In the genomic region with DNA sequence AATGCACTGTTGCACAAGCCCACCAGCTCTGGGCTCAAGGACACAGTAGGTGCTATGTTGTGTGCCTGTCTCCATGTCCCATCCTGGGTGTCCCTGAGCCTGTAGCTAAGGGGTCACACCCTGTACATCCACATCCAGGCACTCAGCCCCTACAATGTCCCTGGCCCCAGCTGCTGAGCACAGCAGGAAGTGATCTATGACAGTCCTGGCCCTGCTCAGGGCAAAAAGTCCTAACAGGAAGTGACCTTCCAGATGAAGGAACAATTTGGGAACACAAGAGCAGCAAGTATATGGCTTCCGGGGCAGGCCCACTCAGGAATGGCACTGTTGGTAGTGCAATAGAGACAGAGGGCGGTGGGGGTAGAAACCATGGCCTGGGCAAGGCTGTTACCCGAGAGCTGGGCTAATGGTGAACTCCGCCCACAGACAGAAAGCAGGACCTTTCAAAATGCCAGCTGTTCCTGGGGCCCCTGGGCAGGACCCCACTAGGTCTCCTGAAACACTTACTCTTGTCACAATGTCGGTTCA, we compare ENCODE assay signal across 34 mouse cellular contexts. TPM values are rescaled to one million over a fixed set of nuclear protein-coding genes. Genes with fewer than 3 reads are reported as not detected.
DNase-seq lines count a peak whose midpoint lies in the region; ATAC-seq and TF ChIP-seq lines count a peak whose summit lies in the region.
"Had no signal": no experiment of that assay in that cellular context is flagged by ENCODE, and none has a peak within 500 bp of the region (broad histone marks: within the 10 kb centered on the region; RNA-seq: fewer than 3 reads in every experiment).

No protein-coding gene starts in this region.

- ATAC-seq in megakaryocyte, adult 5-6 weeks (ENCODE audit: poor library complexity, severe bottlenecking): no peak
- ATAC-seq in granulocyte monocyte progenitor cell, adult 5-6 weeks (replicated peaks; ENCODE audit: poor library complexity, severe bottlenecking): 0 out of 2 replicates have a peak, but pooled peaks have one; percentile 3
- ATAC-seq: forebrain, embryonic 16.5 days; hindbrain, postnatal 0 days; intestine, embryonic 15.5 days; midbrain, embryonic 13.5 days had no signal

- no peak for TF ChIP-seq POLR2A in kidney, adult 2 months (IDR thresholded peaks at IDR 0.05; ENCODE audit: low read depth, low read length)
- TF ChIP-seq POLR2A in bone marrow macrophage, adult 2 months (IDR thresholded peaks at IDR 0.05; ENCODE audit: borderline replicate concordance, low read depth, low read length): no peak

- intact Hi-C loops in left cerebral cortex, postnatal 36 days (cut with DNase I): no loop called here

- WGBS in kidney, adult 2 months: 74% methylated on average over 5 of the region's 5 CpGs

- peak; percentile 25 for DNase-seq in kidney, adult 2 months
- no peak for DNase-seq in kidney, adult 9 months
- DNase-seq in left cerebral cortex, postnatal 36 days (ENCODE audit: low spot score in 2 of 2): no peak
- DNase-seq: B cell, adult 2 months; cerebellum, adult 9-10 months; embryo, embryonic 11 days; gastrocnemius, adult 2 months; gastrocnemius, postnatal 36 days; heart, postnatal 36 days; kidney, adult 8-10 months; liver, embryonic 13.5 days; lung, embryonic 14.5 days; lung, postnatal 36 days; right cerebral cortex, postnatal 14 days; thymus, adult 2 months had no signal

- no peaks in the 10 kb centered on the region for H3K36me3 ChIP-seq in kidney, adult 2 months (ENCODE audit: control insufficient read depth, insufficient read depth, low read length)
- H3K36me3 ChIP-seq in megakaryocyte, embryonic 14.5 days (replicated peaks; ENCODE audit: low read length): peaks cover 93% of the 10 kb centered on the region

- H3K27me3 ChIP-seq in kidney, adult 2 months (replicated peaks; ENCODE audit: control insufficient read depth, insufficient read depth, low read length): no peaks in the 10 kb centered on the region
- no peaks in the 10 kb centered on the region for H3K27me3 ChIP-seq in megakaryocyte, embryonic 14.5 days (replicated peaks)
- H3K27me3 ChIP-seq: embryonic facial prominence, embryonic 12.5 days; hindbrain, embryonic 12.5 days; intestine, embryonic 15.5 days; limb, embryonic 13.5 days; liver, embryonic 13.5 days; midbrain, embryonic 13.5 days; stomach, embryonic 15.5 days had no signal

- no peak overlapping the region for H3K27ac ChIP-seq in kidney, adult 2 months (ENCODE audit: insufficient read depth, low read depth, low read length)
- peak overlapping the region; percentile 2; the same call in 1 of the 2 replicates for H3K27ac ChIP-seq in bone marrow macrophage, adult 2 months (ENCODE audit: insufficient read depth, low read depth, low read length)
- H3K27ac ChIP-seq: embryonic facial prominence, embryonic 12.5 days; gastrocnemius, adult 2 months; hindbrain, embryonic 12.5 days; hindbrain, postnatal 0 days; intestine, embryonic 15.5 days; limb, embryonic 13.5 days; liver, embryonic 13.5 days; midbrain, embryonic 13.5 days; stomach, embryonic 15.5 days had no signal

- no peaks in the 10 kb centered on the region for H3K9me3 ChIP-seq in megakaryocyte, embryonic 14.5 days
- H3K9me3 ChIP-seq: embryonic facial prominence, embryonic 12.5 days; hindbrain, embryonic 12.5 days; intestine, embryonic 15.5 days; limb, embryonic 13.5 days; liver, embryonic 13.5 days; midbrain, embryonic 13.5 days; stomach, embryonic 15.5 days had no signal

- TF ChIP-seq CTCF in kidney, adult 2 months (conservative IDR thresholded peaks at IDR 0.05; ENCODE audit: insufficient read depth, insufficient read length, low read depth, low read length): no peak
- TF ChIP-seq CTCF in bone marrow macrophage, adult 2 months (IDR thresholded peaks at IDR 0.05; ENCODE audit: low read depth, low read length): no peak

- H3K4me3 ChIP-seq in kidney, adult 2 months (ENCODE audit: insufficient read depth, low read depth, low read length): no peak overlapping the region
- peak overlapping the region; percentile 54 for H3K4me3 ChIP-seq in megakaryocyte, embryonic 14.5 days (replicated peaks)
- H3K4me3 ChIP-seq in bone marrow macrophage, adult 2 months (ENCODE audit: insufficient read depth, low read length): no peak overlapping the region
- H3K4me3 ChIP-seq: embryonic facial prominence, embryonic 12.5 days; gastrocnemius, adult 2 months; hindbrain, embryonic 12.5 days; intestine, embryonic 15.5 days; limb, embryonic 13.5 days; liver, embryonic 13.5 days; midbrain, embryonic 13.5 days; stomach, embryonic 15.5 days had no signal

- no peaks in the 10 kb centered on the region for H3K4me1 ChIP-seq in kidney, adult 2 months (ENCODE audit: control insufficient read depth, insufficient read depth, low read length)
- H3K4me1 ChIP-seq in megakaryocyte, embryonic 14.5 days: peaks cover 34% of the 10 kb centered on the region
- peaks cover 29% of the 10 kb centered on the region for H3K4me1 ChIP-seq in bone marrow macrophage, adult 2 months (ENCODE audit: control insufficient read depth, insufficient read depth, low read length)

RNA-seq across cellular contexts. Expression of gene Mier2, which starts 7.8 kb away (rescaled TPM):
- polyA plus RNA-seq in kidney, adult 2 months (2012; rRNA removed): 35.0 and 45.0 TPM in 2 replicates
- polyA plus RNA-seq in megakaryocyte, embryonic 14.5 days (2012; ENCODE audit: insufficient read depth, low replicate concordance): 32.9 and 68.6 TPM in 2 replicates
- 5.8 and 7.3 TPM in 2 replicates for total RNA-seq in megakaryocyte, adult 5-6 weeks (2015)
- total RNA-seq in megakaryocyte, adult 5-6 weeks (2017): 9.4 and 19.5 TPM in 2 replicates
- 32.1 and 35.1 TPM in 2 replicates for polyA plus RNA-seq in bone marrow macrophage, adult 2 months (2012; ENCODE audit: insufficient read depth, insufficient read length, missing spikeins)
- 24.4 and 24.8 TPM in 2 replicates for total RNA-seq in granulocyte monocyte progenitor cell, adult 5-6 weeks (2014; fragmentation: Nextera tagmentation)
- 10.8 and 16.8 TPM in 2 replicates for total RNA-seq in granulocyte monocyte progenitor cell, adult 5-6 weeks (2017)
- 10 to 100 TPM; 41.9 to 55.9 TPM for total RNA-seq in left cerebral cortex, postnatal 36 days (2021)

RNA-seq across cellular contexts. Expression of gene Plpp2, which starts 13.6 kb away (rescaled TPM):
- polyA plus RNA-seq in kidney, adult 2 months (2012; rRNA removed): 58.1 and 66.2 TPM in 2 replicates
- 5.7 and 5.9 TPM in 2 replicates for polyA plus RNA-seq in megakaryocyte, embryonic 14.5 days (2012; ENCODE audit: insufficient read depth, low replicate concordance)
- 13.5 and 14.7 TPM in 2 replicates for total RNA-seq in megakaryocyte, adult 5-6 weeks (2015)
- 3.9 and 5.1 TPM in 2 replicates for total RNA-seq in megakaryocyte, adult 5-6 weeks (2017)
- polyA plus RNA-seq in bone marrow macrophage, adult 2 months (2012; ENCODE audit: insufficient read depth, insufficient read length, missing spikeins): 16.9 and 21.1 TPM in 2 replicates
- 13.9 and 14.8 TPM in 2 replicates for total RNA-seq in granulocyte monocyte progenitor cell, adult 5-6 weeks (2014; fragmentation: Nextera tagmentation)
- total RNA-seq in granulocyte monocyte progenitor cell, adult 5-6 weeks (2017): 5.3 and 7.9 TPM in 2 replicates
- 1 to 10 TPM; 3.1 to 3.7 TPM for total RNA-seq in left cerebral cortex, postnatal 36 days (2021)

RNA-seq across cellular contexts. Expression of gene Theg, which starts 39.9 kb away (rescaled TPM):
- 0.05 TPM in 1 of 2 replicates, not detected in the other for polyA plus RNA-seq in kidney, adult 2 months (2012; rRNA removed)
- polyA plus RNA-seq in megakaryocyte, embryonic 14.5 days (2012; ENCODE audit: insufficient read depth, low replicate concordance): 1.2 TPM in 1 of 2 replicates, not detected in the other
- total RNA-seq in megakaryocyte, adult 5-6 weeks (2015): not detected in 2 replicates
- not detected in 2 replicates for total RNA-seq in megakaryocyte, adult 5-6 weeks (2017)
- polyA plus RNA-seq in bone marrow macrophage, adult 2 months (2012; ENCODE audit: insufficient read depth, insufficient read length, missing spikeins): not detected in 2 replicates
- total RNA-seq in granulocyte monocyte progenitor cell, adult 5-6 weeks (2014; fragmentation: Nextera tagmentation): not detected in 2 replicates
- not detected in 2 replicates for total RNA-seq in granulocyte monocyte progenitor cell, adult 5-6 weeks (2017)
- 1 to 10 TPM; 1.1 to 1.3 TPM for total RNA-seq in left cerebral cortex, postnatal 36 days (2021)
- total RNA-seq: adrenal gland, adult 18-20 months; adrenal gland, postnatal 4 days; gastrocnemius, adult 2 months; gastrocnemius, postnatal 36 days; heart, adult 8-10 months; heart, postnatal 36 days; hindbrain, postnatal 0 days; layer of hippocampus, postnatal 10 days; megakaryocyte-erythroid progenitor cell, adult 5-6 weeks had no signal
- polyA plus RNA-seq: embryonic facial prominence, embryonic 12.5 days; forebrain, embryonic 16.5 days; heart, embryonic 16.5 days; hindbrain, embryonic 12.5 days; hindbrain, postnatal 0 days; intestine, embryonic 15.5 days; limb, embryonic 13.5 days; liver, embryonic 13.5 days; lung, embryonic 14.5 days; midbrain, embryonic 13.5 days; neural tube, embryonic 14.5 days; stomach, embryonic 15.5 days; thymus, adult 2 months had no signal
